Mouse (Mus musculus): ENCODE results near the gene Cgas. TPM values are rescaled to one million over a fixed set of nuclear protein-coding genes. Genes with fewer than 3 reads are reported as not detected.

Cgas gene
- polyA plus RNA-seq, 1 experiment from 2014 or later = 0.79 TPM

Small RNA genes within 50 kb of the gene (microRNA-seq; reads per million reads assigned to microRNA genes)
- gene Gm26377 = not detected

Other genes starting within 250 kb of the Cgas start
- gene Gsta1, start 212.6 kb downstream of the Cgas start, polyA plus RNA-seq (2015; fragmentation: Nextera tagmentation; extraction: Ambion mirVana) = not detected in 2 replicates
- not detected in 2 replicates for gene Gm3776, start 186.1 kb downstream of the Cgas start, polyA plus RNA-seq (2015; fragmentation: Nextera tagmentation; extraction: Ambion mirVana)
- not detected in 2 replicates for gene Gm10639, start 153.3 kb downstream of the Cgas start, polyA plus RNA-seq (2015; fragmentation: Nextera tagmentation; extraction: Ambion mirVana)
- not detected in 2 replicates for gene Omt2a, start 128.4 kb downstream of the Cgas start, polyA plus RNA-seq (2015; fragmentation: Nextera tagmentation; extraction: Ambion mirVana)
- not detected in 2 replicates for gene Omt2b, start 115.6 kb downstream of the Cgas start, polyA plus RNA-seq (2015; fragmentation: Nextera tagmentation; extraction: Ambion mirVana)
- not detected in 2 replicates for gene Gsta2, start 87.4 kb downstream of the Cgas start, polyA plus RNA-seq (2015; fragmentation: Nextera tagmentation; extraction: Ambion mirVana)
- gene Dppa5a, start 75.1 kb downstream of the Cgas start, polyA plus RNA-seq (2015; fragmentation: Nextera tagmentation; extraction: Ambion mirVana) = 4.5 and 6.4 TPM in 2 replicates
- gene Ooep, start 64.5 kb downstream of the Cgas start, polyA plus RNA-seq (2015; fragmentation: Nextera tagmentation; extraction: Ambion mirVana) = 4.8 TPM in 2 replicates
- gene Ddx43, start 47.5 kb downstream of the Cgas start, polyA plus RNA-seq (2015; fragmentation: Nextera tagmentation; extraction: Ambion mirVana) = 0.29 and 0.44 TPM in 2 replicates
- 27.9 and 30.0 TPM in 2 replicates for gene Mto1, start 5.0 kb upstream of the Cgas start, polyA plus RNA-seq (2015; fragmentation: Nextera tagmentation; extraction: Ambion mirVana)
- gene Gm17324, start 5.5 kb upstream of the Cgas start, polyA plus RNA-seq (2015; fragmentation: Nextera tagmentation; extraction: Ambion mirVana) = 1.8 and 2.3 TPM in 2 replicates
- gene Eef1a1, start 45.9 kb upstream of the Cgas start, polyA plus RNA-seq (2015; fragmentation: Nextera tagmentation; extraction: Ambion mirVana) = 2,954 and 2,983 TPM in 2 replicates
- gene Slc17a5, start 144.8 kb upstream of the Cgas start, polyA plus RNA-seq (2015; fragmentation: Nextera tagmentation; extraction: Ambion mirVana) = 15.6 and 15.8 TPM in 2 replicates
- 0.95 and 2.0 TPM in 2 replicates for gene Cd109, start 172.3 kb upstream of the Cgas start, polyA plus RNA-seq (2015; fragmentation: Nextera tagmentation; extraction: Ambion mirVana)